Mouse (Mus musculus): ENCODE results near the gene Zfp710.

DNA sequence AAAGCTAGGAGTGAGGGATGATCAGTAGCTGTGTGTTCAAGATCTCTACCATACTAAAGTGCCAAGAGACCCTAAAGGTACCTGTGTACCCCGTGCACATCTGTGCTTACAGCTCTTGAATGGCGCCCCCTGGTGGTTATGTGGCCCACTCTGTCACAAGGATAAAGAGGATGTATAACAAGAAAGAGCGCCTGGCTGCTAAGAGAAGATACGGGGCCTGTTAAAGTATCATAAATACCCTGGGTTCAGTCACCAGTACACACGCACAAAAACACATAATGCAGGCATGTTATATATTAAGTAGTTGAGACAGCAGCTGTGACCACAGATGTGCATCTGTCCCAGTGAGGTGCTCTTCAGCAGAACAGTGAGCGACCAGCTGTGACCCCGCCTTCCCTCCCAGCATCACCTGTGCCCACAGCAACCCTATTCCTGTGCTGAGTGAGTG lies 59.9 kb downstream of the Zfp710 start:
- TF ChIP-seq GATA1 (IDR thresholded peaks at IDR 0.05; ENCODE audit: low read length) = no peak
- TF ChIP-seq TAL1 (IDR thresholded peaks at IDR 0.05; ENCODE audit: low read length) = no peak; the same call in 2 of the 3 replicates
